Mouse (Mus musculus): ENCODE data around the gene Sema3b.
"Not testable (repeated sequence)": the region's sequence is repeated elsewhere in the genome, so short reads cannot be mapped to it uniquely, and the experiment has no call there.

- not testable (repeated sequence) for TF ChIP-seq POLR2A (IDR thresholded peaks at IDR 0.05; ENCODE audit: low read depth, low read length); CTCF (IDR thresholded peaks at IDR 0.05; ENCODE audit: extremely low read depth, insufficient read depth, insufficient read length, insufficient replicate concordance)
These were observed 35.3 kb downstream of the Sema3b start for GRCm38 (mm10) chr9:107573774-107574173.
